Mouse (Mus musculus) hindbrain, embryonic 14.5 days (tissue): Measurements from ENCODE around the gene 2010315B03Rik. TPM values are rescaled to one million over a fixed set of nuclear protein-coding genes. Genes with fewer than 3 reads are reported as not detected.

Experiments used
- polyA plus RNA-seq: library from polyadenylated mRNA; unstranded; fragments of >200 nt; fragmentation: Nextera tagmentation; extraction: Ambion mirVana; gene quantifications from 2 replicates; pipeline ENCODE4 v1.2.1, GENCODE M21; 2014

2010315B03Rik gene
- polyA plus RNA-seq, 1 experiment from 2014 or later, result 10.7 TPM

Other genes starting within 250 kb of the 2010315B03Rik start
- gene Ccr2, start 210.7 kb downstream of the 2010315B03Rik start, polyA plus RNA-seq, result 0.31 and 0.33 TPM in 2 replicates
- gene Ccr5, start 191.2 kb downstream of the 2010315B03Rik start, polyA plus RNA-seq, result 0.93 and 1.5 TPM in 2 replicates
- 150 and 154 TPM in 2 replicates for gene Ppp2r3d, start 164.2 kb upstream of the 2010315B03Rik start, polyA plus RNA-seq
- not detected in 2 replicates for gene Gm21836, start 181.1 kb upstream of the 2010315B03Rik start, polyA plus RNA-seq